Mouse (Mus musculus) heart, postnatal 10 days (tissue): ENCODE measurements at regions not wholly inside any gene's neighbourhood (a gene's known extent, or its start where the extent isn't known, plus 50 kb on each side); places are given as distances from the start of the nearest gene placed in this dataset.

Source experiments
- DNase-seq, 2 experiments: peaks; one replicate each; pipeline ENCODE4 v3.0.0; 2021
- intact Hi-C: fragments of 180-260 bp; cut with DNase I; formaldehyde crosslinking; loops from one replicate; pipeline ENCODE4 v1.15.1; 2025

GRCm38 (mm10) chr6:147686927-147687326 lies 211.3 kb downstream of the Ccdc91 start:
- DNase-seq, result no peak
- intact Hi-C loops, result no loop called here

- intact Hi-C loops, result no loop called here
- DNase-seq, result no peak
Measured at GRCm38 (mm10) chr6:147698255-147698654, 222.6 kb downstream of the Ccdc91 start.

- intact Hi-C loops, result no loop called here
- DNase-seq, result no peak
Measured at GRCm38 (mm10) chr6:147699449-147699848, 223.8 kb downstream of the Ccdc91 start.

GRCm38 (mm10) chr6:147700629-147701028 lies 225.0 kb downstream of the Ccdc91 start:
- no peak for DNase-seq
- intact Hi-C loops, result no loop called here

- no peak for DNase-seq
- intact Hi-C loops, result no loop called here
Measured at GRCm38 (mm10) chr6:147701956-147702355, 226.3 kb downstream of the Ccdc91 start.

- no peak for DNase-seq
- intact Hi-C loops, result no loop called here
Measured at GRCm38 (mm10) chr6:147704297-147704696, 228.7 kb downstream of the Ccdc91 start.

- intact Hi-C loops, result no loop called here
- DNase-seq, result no peak
Measured at GRCm38 (mm10) chr6:147705936-147706335, 230.3 kb downstream of the Ccdc91 start.

GRCm38 (mm10) chr6:147706741-147707140 lies 231.1 kb downstream of the Ccdc91 start:
- no peak for DNase-seq
- intact Hi-C loops, result no loop called here

- intact Hi-C loops, result no loop called here
- DNase-seq, result peak; percentile 16 to 30
Measured at GRCm38 (mm10) chr6:147718052-147718712, 242.6 kb downstream of the Ccdc91 start.

GRCm38 (mm10) chr6:147718713-147719490 lies 243.3 kb downstream of the Ccdc91 start:
- intact Hi-C loops, result no loop called here
- no peak for DNase-seq

GRCm38 (mm10) chr6:147719539-147719938 lies 243.9 kb downstream of the Ccdc91 start:
- DNase-seq, result no peak
- intact Hi-C loops, result no loop called here

- no peak for DNase-seq
Measured at GRCm38 (mm10) chr6:147723336-147723735, 247.7 kb downstream of the Ccdc91 start.

GRCm38 (mm10) chr6:147726987-147727386 lies 251.4 kb downstream of the Ccdc91 start:
- DNase-seq, result no peak
- intact Hi-C loops, result no loop called here

More at GRCm38 (mm10) chr6:147723336-147723735, 247.7 kb downstream of the Ccdc91 start:
- intact Hi-C loops, result no loop called here

GRCm38 (mm10) chr6:147727644-147728533 lies 252.3 kb downstream of the Ccdc91 start:
- no peak for DNase-seq
- intact Hi-C loops, result no loop called here

GRCm38 (mm10) chr6:147729721-147730120 lies 254.1 kb downstream of the Ccdc91 start:
- intact Hi-C loops, result no loop called here
- DNase-seq, result no peak

GRCm38 (mm10) chr6:147738621-147739325 lies 263.1 kb downstream of the Ccdc91 start:
- DNase-seq, result no peak
- intact Hi-C loops, result no loop called here

- no peak for DNase-seq
Measured at GRCm38 (mm10) chr6:147741446-147741845, 265.8 kb downstream of the Ccdc91 start.

GRCm38 (mm10) chr6:147744081-147744480 lies 268.5 kb downstream of the Ccdc91 start:
- intact Hi-C loops, result no loop called here
- no peak for DNase-seq

More at GRCm38 (mm10) chr6:147741446-147741845, 265.8 kb downstream of the Ccdc91 start:
- intact Hi-C loops, result no loop called here

GRCm38 (mm10) chr6:147745690-147746089 lies 270.1 kb downstream of the Ccdc91 start:
- intact Hi-C loops, result no loop called here

GRCm38 (mm10) chr6:147747945-147748344 lies 272.3 kb downstream of the Ccdc91 start:
- no peak for DNase-seq
- intact Hi-C loops, result no loop called here

More at GRCm38 (mm10) chr6:147745690-147746089, 270.1 kb downstream of the Ccdc91 start:
- no peak for DNase-seq
